Mouse (Mus musculus): ENCODE results near the gene Mroh3.

DNA sequence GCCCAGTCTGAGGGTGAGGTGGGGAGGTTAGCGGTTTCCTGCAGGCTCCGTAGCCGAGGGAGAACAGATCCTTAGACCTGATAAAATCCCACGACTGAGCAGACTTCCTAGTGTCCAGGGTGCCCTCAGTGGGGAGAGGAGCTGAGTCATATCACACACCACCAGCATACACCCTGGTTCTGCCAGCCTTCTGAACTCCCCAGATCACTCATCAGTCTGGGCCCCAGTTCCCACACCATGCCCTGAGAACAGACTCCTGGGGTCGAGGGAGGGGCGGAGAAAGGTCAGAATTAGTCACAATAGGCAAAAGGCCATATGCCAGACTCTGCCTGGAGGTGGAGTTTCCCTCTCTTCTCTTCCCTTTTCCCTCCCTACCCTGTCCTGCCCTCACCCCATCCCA is 42.5 kb upstream of the Mroh3 start:
- TF ChIP-seq CTCF (IDR thresholded peaks at IDR 0.05; ENCODE audit: insufficient read depth, low read depth, low read length) (no peak), POLR2A (IDR thresholded peaks at IDR 0.05; ENCODE audit: insufficient read depth, low read depth, low read length) (no peak)
